Mouse (Mus musculus): ENCODE data around the gene Gdpd2.

Gene Gdpd2

GRCm38 (mm10) chrX:100777655-100778234 lies 48.1 kb downstream of the Gdpd2 start:
- DNase-seq = no peak

GRCm38 (mm10) chrX:100778397-100778796 lies 48.7 kb downstream of the Gdpd2 start:
- no peak for DNase-seq
